Mouse (Mus musculus) kidney, postnatal 0 days (tissue): ENCODE measurements around the gene Acot8. TPM values are rescaled to one million over a fixed set of nuclear protein-coding genes. Genes with fewer than 3 reads are reported as not detected.

Experiments
- ATAC-seq: fragments of 200-750 bp; cut with Nextera tagmentation; replicated peaks from 2 replicates; pipeline ENCODE4 v1.8.0; 2017; ENCODE audit warnings: low read depth, moderate number of reproducible peaks, moderate TSS enrichment, moderate library complexity; ENCODE audit not compliant: low FRiP score
- DNase-seq: peaks from one replicate; pipeline ENCODE4 v3.0.0-alpha.2; 2016; ENCODE audit warnings: low spot score
- H3K27ac ChIP-seq: fragments of 300-500 bp; sonication (generic); 2 replicates; pipeline ENCODE4 v1.5.1; 2014; ENCODE audit warnings: mild to moderate bottlenecking
- H3K27me3 ChIP-seq: fragments of 300-500 bp; sonication (generic); 2 replicates; pipeline ENCODE4 v1.6.1; 2014; ENCODE audit warnings: low read length, mixed read lengths; ENCODE audit not compliant: insufficient read depth
- H3K36me3 ChIP-seq: fragments of 300-500 bp; sonication (generic); 2 replicates; pipeline ENCODE4 v1.6.1; 2014; ENCODE audit warnings: low read length, mixed read lengths; ENCODE audit not compliant: insufficient read depth
- H3K4me1 ChIP-seq: fragments of 300-500 bp; sonication (generic); replicated peaks from 2 replicates; pipeline ENCODE4 v1.6.1; 2014; ENCODE audit warnings: antibody characterized with exemption, low read length, mixed read lengths; ENCODE audit not compliant: insufficient read depth
- H3K4me2 ChIP-seq: fragments of 300-500 bp; sonication (generic); 2 replicates; pipeline ENCODE4 v1.6.1; 2014; ENCODE audit warnings: mild to moderate bottlenecking, low read length, moderate library complexity, mixed read lengths
- H3K4me3 ChIP-seq: fragments of 300-500 bp; sonication (generic); replicated peaks from 2 replicates; pipeline ENCODE4 v1.5.1; 2014; ENCODE audit warnings: low read depth, low read length
- H3K9ac ChIP-seq: fragments of 300-500 bp; sonication (generic); 2 replicates; pipeline ENCODE4 v1.6.1; 2014; ENCODE audit warnings: low read depth, low read length
- H3K9me3 ChIP-seq: fragments of 300-500 bp; sonication (generic); replicated peaks from 2 replicates; pipeline ENCODE4 v1.6.1; 2016; ENCODE audit warnings: low read length, inconsistent platforms, mixed read lengths
- CTCF ChIP-seq: IDR thresholded peaks from 2 replicates; pipeline ENCODE4 v1.5.1; 2016; ENCODE audit warnings: antibody characterized with exemption, low read depth, mild to moderate bottlenecking, moderate library complexity
- WGBS: fragments of 180-500 bp; shearing (Covaris S2); extraction: QIAGEN DNeasy Blood & Tissue Kit; methylation state at CpG from one replicate; pipeline ENCODE4 v1.1.7; 2014; 5-methylcytosine and 5-hydroxymethylcytosine counted together
- polyA plus RNA-seq: library from polyadenylated mRNA; unstranded; fragments of >200 nt; fragmentation: Nextera tagmentation; extraction: Ambion mirVana; gene quantifications from 2 replicates; pipeline ENCODE4 v1.2.1, GENCODE M21; 2015

The Acot8 gene
- polyA plus RNA-seq, 1 experiment from 2014 or later: 28.7 TPM

DNA sequence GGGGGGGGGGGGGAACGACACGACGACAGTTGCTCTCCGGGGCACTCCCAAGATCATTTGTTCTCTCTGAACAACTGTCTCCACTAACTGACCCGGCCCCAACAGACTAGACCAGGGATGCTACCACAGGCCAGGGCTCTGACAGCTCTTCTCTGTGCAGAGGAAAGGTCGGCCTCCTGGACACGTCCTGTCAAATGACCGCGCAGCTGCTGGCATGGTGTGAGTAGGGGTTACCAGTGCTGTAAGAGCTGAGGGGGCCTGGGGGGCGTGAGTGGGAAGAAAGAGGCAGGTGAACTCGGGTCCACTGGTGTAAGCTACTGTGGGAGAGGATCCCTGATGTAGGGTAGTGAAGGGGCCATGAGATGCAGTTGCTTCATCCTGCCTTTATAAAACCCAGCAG, 46.8 kb downstream of the Acot8 start:
- Histone ChIP-seq H3K9me3 (no peaks in the 10 kb centered on the region), H3K4me1 (no peaks in the 10 kb centered on the region), H3K36me3 (peaks cover 69% of the 10 kb centered on the region), H3K4me3 (no peak overlapping the region), H3K27me3 (no peaks in the 10 kb centered on the region), H3K27ac (no peak overlapping the region), H3K9ac (no peak overlapping the region), H3K4me2 (no peak overlapping the region)
- DNase-seq (no peak), ATAC-seq (no peak)
- WGBS: 87% methylated on average over 11 of the region's 11 CpGs
- TF ChIP-seq CTCF: no peak

DNA sequence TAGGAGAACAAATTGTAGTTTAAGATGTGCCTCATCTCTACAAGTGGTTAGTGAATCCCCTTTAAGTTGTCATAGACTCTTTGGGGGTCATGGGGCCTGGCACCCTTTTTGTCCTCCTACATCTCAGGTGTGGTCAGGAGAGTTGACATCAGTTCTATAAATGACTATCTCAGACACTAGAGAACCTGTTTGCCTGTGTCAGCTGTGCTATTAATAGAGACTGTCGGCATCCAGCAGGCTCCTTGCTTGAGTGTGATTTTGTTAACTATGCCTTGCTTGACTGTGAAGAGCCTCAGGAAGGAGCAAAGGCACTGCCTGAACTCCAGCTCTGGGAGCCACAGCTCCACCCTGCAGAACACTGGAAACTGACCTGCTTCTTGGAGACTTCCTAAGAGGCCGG, 49.9 kb downstream of the Acot8 start:
- 72% methylated on average over 2 of the region's 2 CpGs for WGBS
- H3K4me3 ChIP-seq: no peak overlapping the region
- H3K4me1 ChIP-seq: no peaks in the 10 kb centered on the region
- ATAC-seq (no peak), DNase-seq (no peak)
- no peak overlapping the region for H3K27ac ChIP-seq
- H3K9ac ChIP-seq: no peak overlapping the region
- H3K9me3 ChIP-seq: no peaks in the 10 kb centered on the region
- no peak for TF ChIP-seq CTCF
- H3K27me3 ChIP-seq: no peaks in the 10 kb centered on the region
- no peak overlapping the region for H3K4me2 ChIP-seq
- peaks cover 67% of the 10 kb centered on the region for H3K36me3 ChIP-seq

DNA sequence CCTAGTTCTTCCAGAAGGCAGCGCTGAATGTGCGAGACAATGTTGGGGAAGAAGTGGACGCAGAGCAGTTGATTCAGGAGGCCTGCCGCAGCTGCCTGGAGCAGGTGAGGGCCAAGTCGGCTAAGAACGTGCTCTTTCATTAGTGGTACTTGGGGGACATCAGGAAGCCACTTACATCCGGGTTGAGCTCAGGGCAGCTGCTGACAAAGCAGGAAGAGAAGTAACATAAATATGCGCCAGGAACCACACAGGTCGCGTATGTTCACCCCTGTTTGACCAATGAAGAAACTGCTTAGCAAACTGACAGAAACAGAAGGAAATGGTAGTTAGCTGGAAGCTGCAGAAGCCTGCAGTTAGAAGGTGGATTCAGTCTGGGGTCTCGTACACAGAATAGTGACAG, 50.6 kb downstream of the Acot8 start:
- peaks cover 61% of the 10 kb centered on the region for H3K36me3 ChIP-seq
- no peak for ATAC-seq

DNA sequence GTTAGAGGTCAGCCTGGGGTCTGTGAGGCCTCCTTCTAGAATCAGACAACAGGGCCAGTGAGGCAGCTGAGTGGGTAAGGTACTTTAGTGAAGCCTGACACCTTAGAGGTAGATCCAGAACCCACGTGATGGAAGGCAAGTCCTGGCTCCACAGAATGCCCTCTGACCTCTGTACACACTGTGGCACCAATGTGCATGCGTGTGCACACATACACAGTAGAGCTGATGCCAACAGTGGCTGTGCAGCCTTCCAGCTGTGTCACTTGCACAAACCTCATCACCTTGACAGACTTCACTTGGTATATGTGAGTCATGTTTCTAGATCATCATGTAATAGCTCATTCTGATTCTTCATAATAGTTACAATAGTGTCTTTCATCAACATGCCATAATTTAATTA, 52.2 kb downstream of the Acot8 start:
- Histone ChIP-seq H3K27me3 (no peaks in the 10 kb centered on the region), H3K36me3 (peaks cover 54% of the 10 kb centered on the region), H3K9ac (no peak overlapping the region), H3K4me1 (no peaks in the 10 kb centered on the region), H3K4me3 (no peak overlapping the region), H3K27ac (no peak overlapping the region), H3K4me2 (no peak overlapping the region), H3K9me3 (no peaks in the 10 kb centered on the region)
- WGBS: 85% methylated on average over 2 of the region's 2 CpGs
- DNase-seq (no peak), ATAC-seq (no peak)
- TF ChIP-seq CTCF: no peak

More for the DNA sequence above, 50.6 kb downstream of the Acot8 start:
- H3K4me3 ChIP-seq: no peak overlapping the region
- no peak overlapping the region for H3K4me2 ChIP-seq
- no peak for TF ChIP-seq CTCF
- no peaks in the 10 kb centered on the region for H3K4me1 ChIP-seq
- 67% methylated on average over 11 of the region's 11 CpGs for WGBS
- peak; percentile 19 for DNase-seq
- H3K9me3 ChIP-seq: no peaks in the 10 kb centered on the region
- no peak overlapping the region for H3K27ac ChIP-seq
- no peak overlapping the region for H3K9ac ChIP-seq
- H3K27me3 ChIP-seq: no peaks in the 10 kb centered on the region

DNA sequence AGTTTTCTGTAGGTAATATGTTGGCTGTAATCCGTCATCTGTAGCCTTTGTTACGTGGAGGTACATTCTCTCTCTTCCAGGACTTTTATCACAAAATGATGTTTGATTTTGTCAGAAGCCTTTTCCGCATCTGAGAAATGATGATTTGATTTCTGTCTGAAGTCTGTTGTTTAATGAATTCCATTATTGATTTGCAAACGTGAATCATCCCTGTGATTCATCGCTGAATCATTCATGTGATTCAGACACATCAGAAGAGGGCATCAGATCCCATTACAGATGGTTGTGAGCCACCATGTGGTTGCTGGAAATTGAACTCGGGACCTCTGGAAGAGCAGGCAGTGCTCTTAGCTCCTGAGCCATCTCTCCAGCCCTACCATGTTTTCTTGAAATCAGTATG, 55.7 kb downstream of the Acot8 start:
- DNase-seq (no peak), ATAC-seq (no peak)
- Histone ChIP-seq H3K4me3 (no peak overlapping the region), H3K4me1 (peaks cover 13% of the 10 kb centered on the region; the same call in 1 of the 2 replicates), H3K9ac (no peak overlapping the region), H3K27me3 (no peaks in the 10 kb centered on the region), H3K4me2 (no peak overlapping the region), H3K36me3 (peaks cover 23% of the 10 kb centered on the region), H3K9me3 (no peaks in the 10 kb centered on the region), H3K27ac (no peak overlapping the region)
- TF ChIP-seq CTCF: no peak
- 90% methylated on average over 6 of the region's 6 CpGs for WGBS

DNA sequence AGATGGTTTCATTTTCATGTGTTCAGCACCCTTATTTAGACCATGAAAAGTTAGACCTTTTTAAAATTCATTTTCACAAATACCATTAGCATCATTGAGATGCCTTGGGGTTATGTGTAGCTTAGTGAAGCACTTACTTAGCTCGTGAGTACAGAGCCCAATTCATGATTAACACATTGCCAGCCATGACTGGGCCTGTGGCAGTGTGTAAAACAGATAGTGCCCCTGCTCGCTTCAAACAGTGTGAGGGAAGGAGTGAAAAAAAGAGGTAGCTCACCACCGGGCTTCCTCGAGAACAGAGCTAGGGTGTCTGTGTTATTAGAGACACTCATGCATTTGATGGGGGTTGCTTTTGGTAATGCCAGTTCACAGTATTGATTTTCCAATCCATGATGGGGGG, 56.5 kb downstream of the Acot8 start:
- H3K36me3 ChIP-seq: peaks cover 20% of the 10 kb centered on the region
- H3K9me3 ChIP-seq: no peaks in the 10 kb centered on the region
- H3K9ac ChIP-seq: no peak overlapping the region
- no peak for TF ChIP-seq CTCF
- H3K4me1 ChIP-seq: peaks cover 13% of the 10 kb centered on the region; the same call in 1 of the 2 replicates
- ATAC-seq (no peak), DNase-seq (no peak)
- no peaks in the 10 kb centered on the region for H3K27me3 ChIP-seq
- WGBS: 80% methylated on average over 4 of the region's 4 CpGs
- no peak overlapping the region for H3K4me2 ChIP-seq
- no peak overlapping the region for H3K4me3 ChIP-seq
- no peak overlapping the region for H3K27ac ChIP-seq

DNA sequence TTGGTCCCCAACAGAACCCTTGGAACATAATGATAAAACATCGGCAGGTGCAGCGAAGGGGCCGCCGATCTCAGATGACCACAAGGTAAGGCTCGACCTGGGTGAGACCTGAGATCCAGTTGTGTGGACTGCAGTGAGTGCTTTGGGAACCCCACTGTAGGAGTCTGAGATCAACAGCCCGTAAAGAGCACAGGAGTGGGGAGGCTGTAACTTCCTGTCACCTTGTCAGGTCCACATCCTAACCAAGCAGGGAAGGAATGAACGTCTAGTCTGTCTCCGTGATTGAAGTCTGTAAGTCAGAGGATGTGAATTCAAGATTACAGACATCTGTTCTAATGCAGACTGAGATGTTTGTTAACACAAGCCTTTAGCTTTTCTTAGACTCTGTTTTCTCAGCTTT, 58.0 kb downstream of the Acot8 start:
- Histone ChIP-seq H3K4me3 (peak overlapping the region; percentile 93), H3K27ac (no peak overlapping the region), H3K4me1 (peaks cover 13% of the 10 kb centered on the region; the same call in 1 of the 2 replicates), H3K9ac (peak overlapping the region; percentile 96), H3K4me2 (peak overlapping the region; percentile 94), H3K36me3 (peaks cover 13% of the 10 kb centered on the region), H3K9me3 (no peaks in the 10 kb centered on the region), H3K27me3 (no peaks in the 10 kb centered on the region)
- ATAC-seq (0 out of 2 replicates have a peak, but pooled peaks have one; percentile 19), DNase-seq (no peak)
- WGBS: 42% methylated on average over 8 of the region's 8 CpGs
- no peak for TF ChIP-seq CTCF
